Mouse (Mus musculus): ENCODE measurements around the gene Cyb561d2. TPM values are rescaled to one million over a fixed set of nuclear protein-coding genes. Genes with fewer than 3 reads are reported as not detected.

Gene Cyb561d2
- total RNA-seq, 2 experiments from 2014 or later = 19.2 to 21.7 TPM

DNA sequence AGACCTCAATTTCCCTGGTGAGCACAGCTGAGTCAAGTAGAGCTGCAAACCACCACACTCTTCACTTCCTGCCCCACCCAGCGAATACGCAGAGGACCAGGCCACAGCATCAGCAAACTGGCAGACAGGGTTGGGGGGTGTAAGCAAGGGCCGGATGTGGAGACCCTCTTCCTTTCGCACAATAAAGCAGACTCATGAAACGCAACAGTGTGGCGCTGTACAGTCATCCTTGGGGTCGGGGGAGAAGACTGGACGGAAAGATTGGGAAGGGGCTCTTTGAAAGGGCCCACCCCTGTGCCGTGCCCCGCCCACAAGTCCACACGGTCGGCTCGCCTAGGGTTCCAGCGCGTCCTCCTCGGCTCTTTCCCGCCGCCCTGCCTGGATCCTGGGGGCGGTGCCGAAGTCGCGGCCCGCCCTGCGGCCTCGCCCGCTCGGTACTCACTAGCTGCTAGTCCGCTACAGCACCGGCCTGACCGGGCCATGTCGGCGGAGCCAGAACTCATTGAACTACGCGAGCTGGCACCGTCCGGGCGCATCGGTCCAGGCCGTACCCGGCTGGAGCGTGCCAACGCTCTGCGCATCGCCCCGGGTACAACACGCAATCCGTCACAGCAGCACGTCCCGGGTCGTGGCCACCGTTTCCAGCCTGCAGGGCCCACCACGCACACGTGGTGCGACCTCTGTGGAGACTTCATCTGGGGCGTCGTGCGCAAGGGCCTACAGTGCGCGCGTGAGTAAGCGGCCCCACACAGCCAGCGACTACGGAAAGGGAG lies 9.3 kb upstream of the Cyb561d2 start, which contains the start of gene Rassf1:
TSS of gene Rassf1 (plus strand) at position 439 of the 773 bp plus-strand sequence.
- DNase-seq (ENCODE audit: low spot score in 2 of 2) = peak in 1 of 2 experiments; percentile 53

GRCm38 (mm10) chr9:107550491-107551116 lies 8.6 kb upstream of the Cyb561d2 start:
- DNase-seq (ENCODE audit: low spot score in 2 of 2) = no peak

GRCm38 (mm10) chr9:107549297-107550074 lies 7.5 kb upstream of the Cyb561d2 start:
- no peak for DNase-seq (ENCODE audit: low spot score in 2 of 2)

- DNase-seq (ENCODE audit: low spot score in 2 of 2) = no peak
Measured at GRCm38 (mm10) chr9:107548820-107549219, 6.8 kb upstream of the Cyb561d2 start.

GRCm38 (mm10) chr9:107547957-107548356 lies 6.0 kb upstream of the Cyb561d2 start:
- DNase-seq (ENCODE audit: low spot score in 2 of 2) = no peak

- peak; percentile 72 to 84 for DNase-seq (ENCODE audit: low spot score in 2 of 2)
Measured at GRCm38 (mm10) chr9:107547026-107547425, 5.0 kb upstream of the Cyb561d2 start, which contains the start of gene Zmynd10. Zmynd10 (plus strand) TSS chr9:107547298.

DNA sequence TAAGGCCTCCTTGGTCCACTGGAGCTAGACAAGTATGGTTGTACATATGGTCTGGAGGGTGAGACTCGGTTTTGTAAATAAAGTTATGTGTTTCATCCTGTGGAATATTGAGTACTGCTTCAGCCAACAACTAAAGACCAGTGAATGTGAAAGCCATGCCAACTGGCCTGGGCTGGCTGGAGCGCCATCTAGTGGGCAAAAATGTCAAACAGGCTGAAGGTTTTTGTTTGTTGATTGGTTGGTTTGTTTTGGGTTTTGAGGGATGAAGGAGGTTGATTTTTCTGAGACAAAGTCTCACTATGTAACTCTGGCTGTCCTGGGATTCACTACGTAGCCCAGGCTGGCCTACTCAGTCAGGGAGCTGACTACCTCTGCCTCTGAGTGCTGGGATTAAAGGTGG lies 3.6 kb upstream of the Cyb561d2 start:
- DNase-seq (ENCODE audit: low spot score in 2 of 2) = peak in 1 of 2 experiments; percentile 66

- DNase-seq (ENCODE audit: low spot score in 2 of 2) = no peak
Measured at GRCm38 (mm10) chr9:107545199-107545598, 3.2 kb upstream of the Cyb561d2 start.

- no peak for DNase-seq (ENCODE audit: low spot score in 2 of 2)
Measured at GRCm38 (mm10) chr9:107544729-107545128, 2.7 kb upstream of the Cyb561d2 start.

DNA sequence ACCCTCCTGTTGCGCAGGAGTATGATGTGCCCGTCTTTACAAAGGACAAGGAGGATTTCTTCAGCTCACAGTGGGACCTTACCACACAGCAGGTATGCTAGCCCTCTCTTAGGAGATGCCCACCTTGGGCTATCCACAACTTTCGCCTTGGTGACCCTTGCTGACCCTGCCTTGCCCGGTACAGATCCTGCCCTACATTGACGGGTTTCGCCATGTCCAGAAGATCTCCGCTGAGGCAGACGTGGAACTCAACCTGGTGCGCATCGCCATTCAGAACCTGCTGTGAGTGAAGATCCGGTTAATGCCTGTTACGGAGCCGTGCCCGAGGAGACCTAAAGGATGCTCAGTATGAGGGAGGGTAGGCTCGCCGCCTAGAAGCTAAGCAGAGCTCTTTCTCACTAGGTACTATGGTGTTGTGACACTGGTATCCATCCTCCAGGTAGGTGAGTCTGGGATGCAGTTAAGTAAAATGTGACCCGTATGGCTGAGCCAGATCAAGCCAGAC lies 2.3 kb upstream of the Cyb561d2 start:
- no peak for DNase-seq (ENCODE audit: low spot score in 2 of 2)

- DNase-seq (ENCODE audit: low spot score in 2 of 2) = no peak
Measured at GRCm38 (mm10) chr9:107543299-107543698, 1.3 kb upstream of the Cyb561d2 start.

DNA sequence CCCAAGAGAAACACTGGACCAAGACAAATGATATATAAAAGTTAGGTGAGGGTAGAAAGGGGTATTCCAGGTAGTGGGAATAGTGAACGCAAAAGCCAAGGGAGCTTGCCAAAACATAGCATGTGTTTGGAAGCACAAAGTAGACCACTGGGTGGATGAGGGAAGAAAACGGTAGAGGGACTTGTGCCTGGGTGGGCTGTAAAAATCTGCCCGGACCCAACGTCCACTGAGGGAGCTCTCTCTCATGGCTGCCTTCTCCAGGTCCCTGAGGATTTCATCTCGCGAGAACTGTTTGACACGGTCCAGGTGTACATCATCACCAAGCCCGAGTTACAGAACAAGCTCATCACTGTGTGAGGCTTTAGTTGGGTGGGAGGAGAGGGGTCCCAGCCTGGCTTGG lies 728 bp upstream of the Cyb561d2 start:
- DNase-seq (ENCODE audit: low spot score in 2 of 2) = no peak

DNA sequence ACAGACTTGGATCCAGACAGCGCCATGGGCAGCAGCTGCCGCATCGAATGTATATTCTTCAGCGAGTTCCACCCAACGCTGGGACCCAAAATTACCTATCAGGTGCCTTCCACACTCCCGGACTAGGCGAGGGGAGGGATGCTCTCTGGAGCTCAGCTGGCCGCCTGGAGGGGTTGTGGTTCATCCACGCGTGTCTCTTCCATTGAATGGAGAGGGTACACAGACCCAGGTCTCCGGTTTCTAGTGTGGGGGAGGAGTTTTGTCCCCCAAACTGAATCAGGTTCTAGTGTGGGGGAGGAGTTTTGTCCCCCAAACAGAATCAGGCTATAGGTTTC lies 326 bp upstream of the Cyb561d2 start:
- no peak for DNase-seq (ENCODE audit: low spot score in 2 of 2)

GRCm38 (mm10) chr9:107541005-107541404 lies 988 bp downstream of the Cyb561d2 start:
- no peak for DNase-seq (ENCODE audit: low spot score in 2 of 2)

- DNase-seq (ENCODE audit: low spot score in 2 of 2) = no peak
Measured at GRCm38 (mm10) chr9:107540420-107540819, 1.6 kb downstream of the Cyb561d2 start.

- no peak for DNase-seq (ENCODE audit: low spot score in 2 of 2)
Measured at GRCm38 (mm10) chr9:107539940-107540339, 2.1 kb downstream of the Cyb561d2 start.

- no peak for DNase-seq (ENCODE audit: low spot score in 2 of 2)
Measured at GRCm38 (mm10) chr9:107538711-107539110, 3.3 kb downstream of the Cyb561d2 start.

DNA sequence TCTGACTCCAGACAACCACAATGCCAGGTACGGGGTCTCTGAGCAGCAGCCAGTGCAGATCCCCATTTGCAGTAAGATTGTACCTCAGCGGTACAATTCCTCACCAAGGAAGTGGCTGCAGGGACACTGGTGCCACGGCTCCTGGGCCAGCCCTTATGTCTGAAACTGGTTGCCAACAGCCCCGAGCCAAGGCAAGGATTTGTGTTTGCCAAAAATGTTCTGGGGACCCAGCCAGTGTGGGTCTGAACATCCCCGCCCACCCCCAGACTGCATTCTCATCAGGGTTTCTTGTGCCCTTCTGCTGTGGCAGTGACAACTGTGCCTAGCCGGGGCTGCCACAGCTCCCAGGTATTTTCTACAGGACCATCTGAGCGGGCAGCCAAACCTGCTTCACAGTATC lies 3.8 kb downstream of the Cyb561d2 start:
- no peak for DNase-seq (ENCODE audit: low spot score in 2 of 2)

DNA sequence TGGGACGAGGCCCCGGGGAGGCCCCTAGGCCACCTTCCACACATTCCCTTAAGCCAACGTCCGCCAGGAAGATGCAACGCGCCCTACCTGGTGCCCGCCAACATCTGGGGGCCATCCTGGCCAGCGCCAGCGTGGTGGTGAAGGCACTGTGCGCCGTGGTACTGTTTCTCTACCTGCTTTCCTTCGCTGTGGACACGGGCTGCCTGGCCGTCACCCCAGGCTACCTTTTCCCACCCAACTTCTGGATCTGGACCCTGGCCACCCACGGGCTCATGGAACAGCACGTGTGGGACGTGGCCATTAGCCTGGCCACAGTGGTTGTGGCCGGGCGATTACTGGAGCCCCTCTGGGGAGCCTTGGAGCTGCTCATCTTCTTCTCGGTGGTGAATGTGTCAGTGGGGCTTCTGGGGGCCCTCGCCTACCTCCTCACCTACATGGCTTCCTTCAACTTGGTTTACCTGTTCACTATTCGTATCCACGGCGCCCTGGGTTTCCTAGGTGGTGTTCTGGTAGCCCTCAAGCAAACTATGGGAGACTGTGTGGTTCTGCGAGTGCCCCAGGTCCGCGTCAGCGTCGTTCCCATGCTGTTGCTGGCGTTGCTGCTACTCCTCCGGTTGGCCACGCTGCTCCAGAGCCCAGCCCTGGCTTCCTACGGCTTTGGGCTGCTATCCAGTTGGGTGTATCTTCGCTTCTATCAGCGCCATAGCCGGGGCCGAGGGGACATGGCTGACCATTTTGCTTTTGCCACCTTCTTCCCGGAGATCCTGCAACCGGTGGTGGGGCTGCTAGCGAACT lies 7.4 kb downstream of the Cyb561d2 start:
- DNase-seq (ENCODE audit: low spot score in 2 of 2) = no peak

GRCm38 (mm10) chr9:107533791-107534407 lies 8.1 kb downstream of the Cyb561d2 start, which contains the start of gene Tmem115:
Tmem115 (plus strand) TSS chr9:107533945.
- peak; percentile 70 to 84 for DNase-seq (ENCODE audit: low spot score in 2 of 2)
